Mouse (Mus musculus): ENCODE data around the gene Cpsf6.

DNA sequence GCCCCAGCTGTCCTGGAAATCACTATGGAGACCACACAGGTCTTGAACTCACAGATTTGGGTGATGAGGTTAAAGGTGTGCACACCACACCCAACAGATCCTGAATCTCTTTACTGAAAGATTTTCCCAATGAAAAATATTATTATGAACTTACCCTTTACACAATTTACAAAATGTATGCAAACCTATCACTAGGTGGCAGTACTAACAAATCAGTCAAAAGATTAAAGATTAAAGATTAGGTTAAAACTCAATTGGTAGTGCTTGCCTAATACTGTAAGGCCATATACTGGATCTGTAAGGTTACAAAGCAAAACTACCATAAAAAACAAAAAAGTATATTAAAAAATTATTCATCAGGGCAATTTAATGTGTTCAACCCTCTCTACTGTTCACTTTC is 41.9 kb downstream of the Cpsf6 start:
- TF ChIP-seq CTCF (IDR thresholded peaks at IDR 0.05; ENCODE audit: extremely low read depth, insufficient read depth, insufficient read length, insufficient replicate concordance), result no peak
- no peak for TF ChIP-seq POLR2A (IDR thresholded peaks at IDR 0.05; ENCODE audit: low read depth, low read length)

All from spleen, adult 2 months (tissue).